Mouse (Mus musculus): ENCODE data around the gene Klhl9.
A peak's percentile ranks its signal among the peaks of the same experiment; 100 is the strongest.
"Not testable (repeated sequence)": the region's sequence is repeated elsewhere in the genome, so short reads cannot be mapped to it uniquely, and the experiment has no call there.

Klhl9 gene

GRCm38 (mm10) chr4:88721791-88722721 is at the start of gene Klhl9, which contains the start of gene Gm26566:
Gene Klhl9 (minus strand): TSS chr4:88722465.
Gene Gm26566 (plus strand): TSS chr4:88721805.
- peak; percentile 91 for DNase-seq (ENCODE audit: low read depth, low spot score)

- DNase-seq (ENCODE audit: low read depth, low spot score): not testable (repeated sequence)
Measured at GRCm38 (mm10) chr4:88763384-88764018, 41.2 kb upstream of the Klhl9 start.

- DNase-seq (ENCODE audit: low read depth, low spot score): not testable (repeated sequence)
Measured at GRCm38 (mm10) chr4:88762341-88762740, 40.1 kb upstream of the Klhl9 start.

GRCm38 (mm10) chr4:88761776-88762175 is 39.5 kb upstream of the Klhl9 start:
- DNase-seq (ENCODE audit: low read depth, low spot score): not testable (repeated sequence)

- DNase-seq (ENCODE audit: low read depth, low spot score): not testable (repeated sequence)
Measured at GRCm38 (mm10) chr4:88760431-88760830, 38.2 kb upstream of the Klhl9 start.

GRCm38 (mm10) chr4:88759610-88760268 is 37.5 kb upstream of the Klhl9 start, which contains the start of gene Gm13283:
Gene Gm13283 (plus strand): TSS chr4:88760119.
- DNase-seq (ENCODE audit: low read depth, low spot score): peak; percentile 21

- not testable (repeated sequence) for DNase-seq (ENCODE audit: low read depth, low spot score)
Measured at GRCm38 (mm10) chr4:88758751-88759150, 36.5 kb upstream of the Klhl9 start.

GRCm38 (mm10) chr4:88757628-88758031 is 35.4 kb upstream of the Klhl9 start:
- not testable (repeated sequence) for DNase-seq (ENCODE audit: low read depth, low spot score)

GRCm38 (mm10) chr4:88756581-88757513 is 34.6 kb upstream of the Klhl9 start:
- DNase-seq (ENCODE audit: low read depth, low spot score): not testable (repeated sequence)

GRCm38 (mm10) chr4:88754818-88755340 is 32.6 kb upstream of the Klhl9 start, which contains the start of gene Gm13271:
Gene Gm13271 (plus strand): TSS chr4:88754868.
- not testable (repeated sequence) for DNase-seq (ENCODE audit: low read depth, low spot score)

GRCm38 (mm10) chr4:88749926-88750325 is 27.7 kb upstream of the Klhl9 start:
- DNase-seq (ENCODE audit: low read depth, low spot score): no peak

GRCm38 (mm10) chr4:88744207-88744606 is 21.9 kb upstream of the Klhl9 start:
- DNase-seq (ENCODE audit: low read depth, low spot score): no peak

- DNase-seq (ENCODE audit: low read depth, low spot score): no peak
Measured at GRCm38 (mm10) chr4:88742771-88743371, 20.6 kb upstream of the Klhl9 start.

GRCm38 (mm10) chr4:88741426-88741825 is 19.2 kb upstream of the Klhl9 start:
- no peak for DNase-seq (ENCODE audit: low read depth, low spot score)

- no peak for DNase-seq (ENCODE audit: low read depth, low spot score)
Measured at GRCm38 (mm10) chr4:88739036-88739435, 16.8 kb upstream of the Klhl9 start.

- DNase-seq (ENCODE audit: low read depth, low spot score): peak; percentile 61
Measured at GRCm38 (mm10) chr4:88738480-88738879, 16.2 kb upstream of the Klhl9 start.

GRCm38 (mm10) chr4:88727324-88727723 is 5.1 kb upstream of the Klhl9 start:
- no peak for DNase-seq (ENCODE audit: low read depth, low spot score)

- no peak for DNase-seq (ENCODE audit: low read depth, low spot score)
Measured at GRCm38 (mm10) chr4:88726727-88727126, 4.5 kb upstream of the Klhl9 start.

GRCm38 (mm10) chr4:88723497-88724090 is 1.3 kb upstream of the Klhl9 start:
- no peak for DNase-seq (ENCODE audit: low read depth, low spot score)

- no peak for DNase-seq (ENCODE audit: low read depth, low spot score)
Measured at GRCm38 (mm10) chr4:88718715-88719114, 3.5 kb downstream of the Klhl9 start.
